Mouse (Mus musculus) liver, embryonic 14.5 days (tissue): ENCODE data around the gene Elp4. TPM values are rescaled to one million over a fixed set of nuclear protein-coding genes. Genes with fewer than 3 reads are reported as not detected.
A peak's percentile ranks its signal among the peaks of the same experiment; 100 is the strongest.

ENCODE experiments used
- ATAC-seq: fragments of 200-750 bp; cut with Nextera tagmentation; 2 replicates; pipeline ENCODE4 v1.8.0; 2017; ENCODE audit warnings: moderate number of reproducible peaks, mild to moderate bottlenecking, moderate library complexity; ENCODE audit not compliant: insufficient read depth
- DNase-seq, 3 experiments: peaks; one replicate each; pipeline ENCODE4 v3.0.0-alpha.2; 2012 to 2013; ENCODE audit warnings: low read depth in 3 of 3, low spot score in 3 of 3
- H3K27ac ChIP-seq: fragments of 300-500 bp; sonication (generic); 2 replicates; pipeline ENCODE4 v1.5.1; 2014; ENCODE audit warnings: moderate library complexity, mild to moderate bottlenecking, control low read depth, inconsistent platforms
- H3K27me3 ChIP-seq: fragments of 300-500 bp; sonication (generic); 2 replicates; pipeline ENCODE4 v1.6.1; 2014; ENCODE audit warnings: mild to moderate bottlenecking, low read length, moderate library complexity; ENCODE audit not compliant: control insufficient read depth, insufficient read depth
- H3K36me3 ChIP-seq: fragments of 300-500 bp; sonication (generic); replicated peaks from 2 replicates; pipeline ENCODE4 v1.6.1; 2014; ENCODE audit warnings: low read depth; ENCODE audit not compliant: control insufficient read depth, insufficient read depth
- H3K4me1 ChIP-seq, 2 experiments: fragments of 200-500 bp in 1 of 2; fragments of 300-500 bp in 1 of 2; sonication (generic) in 1 of 2; replicated peaks; 2 replicates each; pipeline ENCODE4 v1.6.1; 2012 to 2014; ENCODE audit warnings: antibody characterized with exemption in 1 of 2, inconsistent platforms in 1 of 2, low read length in 1 of 2; ENCODE audit not compliant: control insufficient read depth in 2 of 2, insufficient read depth in 2 of 2
- H3K4me2 ChIP-seq: fragments of 300-500 bp; sonication (generic); 2 replicates; pipeline ENCODE4 v1.6.1; 2014; ENCODE audit warnings: low read depth, mild to moderate bottlenecking, control low read depth, moderate library complexity
- H3K4me3 ChIP-seq, 2 experiments: fragments of 200-500 bp in 1 of 2; fragments of 300-500 bp in 1 of 2; sonication (generic) in 1 of 2; 2 replicates each; pipeline ENCODE4 v1.5.1; 2012 to 2014; ENCODE audit warnings: low read depth in 2 of 2, low read length in 2 of 2, mild to moderate bottlenecking in 2 of 2, control low read depth in 1 of 2, inconsistent platforms in 1 of 2, moderate library complexity in 1 of 2; ENCODE audit not compliant: insufficient read depth in 1 of 2
- H3K9ac ChIP-seq: fragments of 300-500 bp; sonication (generic); replicated peaks from 2 replicates; pipeline ENCODE4 v1.6.1; 2014; ENCODE audit warnings: mild to moderate bottlenecking, control low read depth, moderate library complexity
- H3K9me3 ChIP-seq: fragments of 300-500 bp; sonication (generic); 2 replicates; pipeline ENCODE4 v1.6.1; 2016; ENCODE audit warnings: low read length, mixed read lengths; ENCODE audit not compliant: control insufficient read depth
- CTCF ChIP-seq: IDR thresholded peaks from 2 replicates; pipeline ENCODE4 v1.5.1; 2016; ENCODE audit warnings: antibody characterized with exemption, low read depth, control low read depth
- EP300 ChIP-seq: IDR thresholded peaks from 2 replicates; pipeline ENCODE4 v1.6.1; 2016; ENCODE audit warnings: antibody characterized with exemption, low read depth
- WGBS: fragments of 180-500 bp; shearing (Covaris S2); extraction: QIAGEN DNeasy Blood & Tissue Kit; methylation state at CpG from one replicate; pipeline ENCODE4 v1.1.7; 2014; ENCODE audit not compliant: insufficient replicate concordance; 5-methylcytosine and 5-hydroxymethylcytosine counted together
- polyA plus RNA-seq, 2 experiments: library from polyadenylated mRNA; depleted of rRNA in 1 of 2; stranded (reverse) in 1 of 2; unstranded in 1 of 2; fragments of >200 nt; fragmentation: Nextera tagmentation in 1 of 2; extraction: Ambion mirVana in 1 of 2; gene quantifications; 2 replicates each; pipeline versions ENCODE4 v1.2.1 to v1.2.3; 2012 to 2014

The Elp4 gene
- polyA plus RNA-seq, 2 experiments, result 5.3 to 11.8 TPM

- ATAC-seq, result no peak
- Histone ChIP-seq H3K4me2 (no peak overlapping the region), H3K36me3 (no peaks in the 10 kb centered on the region), H3K27ac (no peak overlapping the region), H3K9me3 (no peaks in the 10 kb centered on the region), H3K4me3 (no peak overlapping the region), H3K9ac (no peak overlapping the region), H3K4me1 (peaks cover 5 to 16% of the 10 kb centered on the region in 2 experiments), H3K27me3 (no peaks in the 10 kb centered on the region)
- TF ChIP-seq CTCF, result no peak
- peak; percentile 47; the same call in 1 of the 2 replicates for TF ChIP-seq EP300
- DNase-seq, result peak in 1 of 3 experiments; percentile 15
- 25% methylated on average over 5 of the region's 5 CpGs for WGBS
These were observed 100.9 kb downstream of the Elp4 start for GRCm38 (mm10) chr2:105803427-105803826.

- ATAC-seq, result no peak
- H3K9ac ChIP-seq, result no peak overlapping the region
- WGBS, result 85% methylated on average over 2 of the region's 2 CpGs
- H3K4me3 ChIP-seq, result no peak overlapping the region
- TF ChIP-seq EP300, result no peak
- TF ChIP-seq CTCF, result no peak
- no peak overlapping the region for H3K27ac ChIP-seq
- H3K4me2 ChIP-seq, result no peak overlapping the region
- peaks cover 5 to 16% of the 10 kb centered on the region in 2 experiments for H3K4me1 ChIP-seq
- H3K9me3 ChIP-seq, result no peaks in the 10 kb centered on the region
- H3K27me3 ChIP-seq, result no peaks in the 10 kb centered on the region
- no peaks in the 10 kb centered on the region for H3K36me3 ChIP-seq
- DNase-seq, result no peak
These were observed 101.5 kb downstream of the Elp4 start for GRCm38 (mm10) chr2:105802902-105803301.

- Histone ChIP-seq H3K4me3 (no peak overlapping the region), H3K36me3 (no peaks in the 10 kb centered on the region), H3K4me2 (no peak overlapping the region), H3K27ac (no peak overlapping the region), H3K27me3 (no peaks in the 10 kb centered on the region), H3K9ac (no peak overlapping the region), H3K4me1 (peaks cover 2 to 12% of the 10 kb centered on the region in 2 experiments; a peak in 3 of 4 replicates), H3K9me3 (no peaks in the 10 kb centered on the region)
- 77% methylated on average over 6 of the region's 6 CpGs for WGBS
- DNase-seq, result no peak
- no peak for TF ChIP-seq EP300
- no peak for TF ChIP-seq CTCF
- no peak for ATAC-seq
These were observed 102.8 kb downstream of the Elp4 start for GRCm38 (mm10) chr2:105801536-105801935.

- Histone ChIP-seq H3K27me3 (no peaks in the 10 kb centered on the region), H3K27ac (no peak overlapping the region), H3K9ac (no peak overlapping the region), H3K36me3 (no peaks in the 10 kb centered on the region), H3K4me3 (no peak overlapping the region), H3K4me1 (peaks cover 0 to 4% of the 10 kb centered on the region in 2 experiments; a peak in 2 of 4 replicates), H3K9me3 (no peaks in the 10 kb centered on the region), H3K4me2 (no peak overlapping the region)
- TF ChIP-seq CTCF (no peak), EP300 (no peak)
- DNase-seq, result no peak
- 73% methylated on average over 1 of the region's 1 CpGs for WGBS
- no peak for ATAC-seq
These were observed 103.7 kb downstream of the Elp4 start for GRCm38 (mm10) chr2:105800694-105801093.

GRCm38 (mm10) chr2:105799840-105800239 lies 104.5 kb downstream of the Elp4 start:
- no peak overlapping the region for H3K9ac ChIP-seq
- H3K4me2 ChIP-seq, result no peak overlapping the region
- H3K9me3 ChIP-seq, result no peaks in the 10 kb centered on the region
- ATAC-seq (no peak), DNase-seq (no peak)
- H3K4me3 ChIP-seq, result no peak overlapping the region
- H3K27me3 ChIP-seq, result no peaks in the 10 kb centered on the region
- H3K27ac ChIP-seq, result no peak overlapping the region
- WGBS, result 51% methylated on average over 2 of the region's 2 CpGs
- H3K36me3 ChIP-seq, result no peaks in the 10 kb centered on the region
- H3K4me1 ChIP-seq, result peaks cover 0 to 3% of the 10 kb centered on the region in 2 experiments; a peak in 2 of 4 replicates
- TF ChIP-seq CTCF (peak; percentile 56), EP300 (no peak)
